Mouse (Mus musculus) monocyte, adult 59 days (primary cell): ENCODE data around the gene Gm3532. TPM values are rescaled to one million over a fixed set of nuclear protein-coding genes. Genes with fewer than 3 reads are reported as not detected.

ENCODE experiments used
- total RNA-seq, 2 experiments: library from RNA; stranded (reverse); gene quantifications; one replicate each; pipeline ENCODE4 v1.2.4; 2023

Gm3532 gene
- not detected for total RNA-seq

DNA sequence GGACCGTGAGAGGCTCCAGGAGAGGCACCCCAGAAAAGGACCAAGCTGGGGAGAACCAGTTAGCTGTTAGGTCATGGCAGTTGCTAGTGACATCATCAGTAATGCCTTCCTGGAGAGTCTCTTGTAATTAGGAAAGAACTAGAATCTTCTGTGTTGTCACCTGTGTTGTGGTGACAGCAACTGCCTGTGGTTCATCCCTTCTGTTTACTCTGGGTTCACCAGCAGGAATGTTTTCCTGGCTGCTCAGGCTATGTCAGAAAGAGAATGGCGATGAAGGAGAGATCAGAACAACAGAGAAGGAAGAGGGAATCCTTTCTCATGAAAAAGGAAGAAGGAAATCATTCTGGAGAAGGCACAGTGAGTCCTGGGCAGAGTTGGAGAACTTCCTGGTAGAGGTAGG, at the start of gene Gm3532:
TSS of gene Gm3532 (plus strand) at position 301 of the 400 bp plus-strand sequence.

DNA sequence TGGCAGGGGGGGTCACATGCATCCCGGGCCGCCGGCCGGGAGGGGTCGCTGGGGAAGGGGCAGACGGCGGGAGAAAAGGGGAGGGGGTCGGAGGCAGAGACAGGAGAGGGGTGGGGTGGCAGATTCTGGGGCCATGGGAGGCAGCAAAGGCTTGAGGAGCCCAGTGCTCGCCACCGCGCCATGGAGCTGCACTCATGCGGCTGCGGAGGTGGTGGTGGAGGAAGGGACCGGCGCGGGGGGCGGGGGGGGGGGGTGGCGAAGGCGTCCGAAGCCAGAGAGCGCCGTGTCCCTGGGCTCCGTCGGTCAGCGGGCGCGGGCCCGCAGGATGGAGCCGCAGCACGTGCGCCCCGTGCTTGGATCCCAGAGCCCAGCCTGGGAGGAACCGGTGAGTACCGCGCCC, 36.9 kb upstream of the Gm3532 start, which contains the start of gene Gm3488:
TSS of gene Gm3488 (plus strand) at position 301 of the 400 bp plus-strand sequence.

Other genes with a start within 250 kb of the Gm3532 start
- gene Gm3542, start 203.6 kb upstream of the Gm3532 start, total RNA-seq: not detected
- gene Gm3500, start 149.4 kb upstream of the Gm3532 start, total RNA-seq: not detected
- gene Gm3194, start 83.0 kb upstream of the Gm3532 start, total RNA-seq: not detected
- gene Gm8246, start 60.7 kb upstream of the Gm3532 start, total RNA-seq: not detected
- gene Gm3187, start 54.3 kb upstream of the Gm3532 start, total RNA-seq: not detected
- not detected for gene Gm3488, start 36.8 kb upstream of the Gm3532 start, total RNA-seq
- gene Gm8265, start 94.5 kb downstream of the Gm3532 start, total RNA-seq: not detected
- not detected for gene Gm9603, start 149.0 kb downstream of the Gm3532 start, total RNA-seq
- not detected for gene Gm3373, start 203.1 kb downstream of the Gm3532 start, total RNA-seq